Mouse (Mus musculus) erythroid progenitor cell, adult 5-6 weeks (primary cell): ENCODE measurements around the gene Il21r. TPM values are rescaled to one million over a fixed set of nuclear protein-coding genes. Genes with fewer than 3 reads are reported as not detected.

Source experiments
- ATAC-seq: replicated peaks from 2 replicates; pipeline ENCODE4 v1.8.0; 2016; ENCODE audit warnings: moderate number of reproducible peaks, mild to moderate bottlenecking, moderate TSS enrichment, inconsistent platforms; ENCODE audit not compliant: poor library complexity, low FRiP score, severe bottlenecking
- total RNA-seq, 2 experiments: library from RNA; stranded (forward) in 1 of 2; stranded (reverse) in 1 of 2; fragments of 150-400 nt in 1 of 2; fragments of 186-747, 209-891 nt in 1 of 2; gene quantifications; 2 replicates each; pipeline versions ENCODE4 v1.2.3 to v1.2.4; 2015 to 2017; ENCODE audit warnings: low replicate concordance in 2 of 2

The Il21r gene
- total RNA-seq, 2 experiments from 2014 or later: 1.7 to 2.2 TPM

- ATAC-seq: no peak
Measured at GRCm38 (mm10) chr7:125599373-125599973, 3.8 kb upstream of the Il21r start.

GRCm38 (mm10) chr7:125600136-125600535, 3.1 kb upstream of the Il21r start:
- ATAC-seq: no peak

- no peak for ATAC-seq
Measured at GRCm38 (mm10) chr7:125600612-125601279, 2.5 kb upstream of the Il21r start.

- ATAC-seq: no peak
Measured at GRCm38 (mm10) chr7:125601280-125601670, 2.0 kb upstream of the Il21r start.

GRCm38 (mm10) chr7:125601821-125602448, 1.3 kb upstream of the Il21r start:
- no peak for ATAC-seq

- no peak for ATAC-seq
Measured at GRCm38 (mm10) chr7:125604362-125605319, 1.4 kb downstream of the Il21r start.

- no peak for ATAC-seq
Measured at GRCm38 (mm10) chr7:125605725-125606139, 2.5 kb downstream of the Il21r start.

GRCm38 (mm10) chr7:125606265-125607164, 3.3 kb downstream of the Il21r start:
- ATAC-seq: no peak

- no peak for ATAC-seq
Measured at GRCm38 (mm10) chr7:125607384-125608182, 4.4 kb downstream of the Il21r start.

GRCm38 (mm10) chr7:125608183-125608688, 5.0 kb downstream of the Il21r start:
- no peak for ATAC-seq

GRCm38 (mm10) chr7:125613579-125613978, 10.3 kb downstream of the Il21r start:
- no peak for ATAC-seq

GRCm38 (mm10) chr7:125615453-125615852, 12.2 kb downstream of the Il21r start:
- no peak for ATAC-seq

- ATAC-seq: no peak
Measured at GRCm38 (mm10) chr7:125618016-125618415, 14.8 kb downstream of the Il21r start.

- no peak for ATAC-seq
Measured at GRCm38 (mm10) chr7:125620077-125620476, 16.8 kb downstream of the Il21r start.

- ATAC-seq: no peak
Measured at GRCm38 (mm10) chr7:125622741-125623685, 19.8 kb downstream of the Il21r start.

- ATAC-seq: no peak
Measured at GRCm38 (mm10) chr7:125625219-125625618, 22.0 kb downstream of the Il21r start.

GRCm38 (mm10) chr7:125625829-125626228, 22.6 kb downstream of the Il21r start:
- no peak for ATAC-seq
